Mouse (Mus musculus) heart, embryonic 12.5 days (tissue): ENCODE data around the gene Slc45a1. TPM values are rescaled to one million over a fixed set of nuclear protein-coding genes. Genes with fewer than 3 reads are reported as not detected.

Experiments used
- ATAC-seq: fragments of 200-750 bp; cut with Nextera tagmentation; 2 replicates; pipeline ENCODE4 v1.8.0; 2017; ENCODE audit warnings: moderate TSS enrichment, moderate library complexity; ENCODE audit not compliant: insufficient number of reproducible peaks, low FRiP score
- H3K27ac ChIP-seq: fragments of 300-500 bp; sonication (generic); 2 replicates; pipeline ENCODE4 v1.5.1; 2016; ENCODE audit warnings: mild to moderate bottlenecking, moderate library complexity; ENCODE audit not compliant: poor library complexity, severe bottlenecking
- H3K27me3 ChIP-seq: fragments of 300-500 bp; sonication (generic); replicated peaks from 2 replicates; pipeline ENCODE4 v1.6.1; 2016; ENCODE audit warnings: mild to moderate bottlenecking, moderate library complexity
- H3K36me3 ChIP-seq: fragments of 300-500 bp; sonication (generic); 2 replicates; pipeline ENCODE4 v1.6.1; 2016; ENCODE audit warnings: mild to moderate bottlenecking, moderate library complexity
- H3K4me1 ChIP-seq: fragments of 300-500 bp; sonication (generic); replicated peaks from 2 replicates; pipeline ENCODE4 v1.6.1; 2016; ENCODE audit warnings: mild to moderate bottlenecking
- H3K4me2 ChIP-seq: fragments of 300-500 bp; sonication (generic); 2 replicates; pipeline ENCODE4 v1.6.1; 2016; ENCODE audit warnings: mild to moderate bottlenecking, moderate library complexity
- H3K4me3 ChIP-seq: fragments of 300-500 bp; sonication (generic); 2 replicates; pipeline ENCODE4 v1.5.1; 2016; ENCODE audit warnings: mild to moderate bottlenecking
- H3K9ac ChIP-seq: fragments of 300-500 bp; sonication (generic); 2 replicates; pipeline ENCODE4 v1.6.1; 2016; ENCODE audit warnings: mild to moderate bottlenecking, moderate library complexity
- H3K9me3 ChIP-seq: fragments of 300-500 bp; sonication (generic); replicated peaks from 2 replicates; pipeline ENCODE4 v1.6.1; 2016; ENCODE audit warnings: mild to moderate bottlenecking, moderate library complexity
- WGBS: fragments of 180-500 bp; shearing (Covaris S2); methylation state at CpG from one replicate; pipeline ENCODE4 v1.1.7; 2016; 5-methylcytosine and 5-hydroxymethylcytosine counted together
- polyA plus RNA-seq: library from polyadenylated mRNA; unstranded; fragments of >200 nt; fragmentation: Nextera tagmentation; extraction: Ambion mirVana; gene quantifications from 2 replicates; pipeline ENCODE4 v1.2.1, GENCODE M21; 2016

Gene Slc45a1
- polyA plus RNA-seq, 1 experiment from 2014 or later = not detected

- Histone ChIP-seq H3K4me1 (0 out of 2 replicates have a peak, but pooled peaks cover 2% of the 10 kb centered on the region), H3K27ac (no peak overlapping the region), H3K36me3 (no peaks in the 10 kb centered on the region), H3K9me3 (peaks cover 3% of the 10 kb centered on the region; the same call in 1 of the 2 replicates), H3K4me3 (no peak overlapping the region), H3K4me2 (no peak overlapping the region), H3K27me3 (no peaks in the 10 kb centered on the region), H3K9ac (no peak overlapping the region)
- 36% methylated on average over 5 of the region's 5 CpGs for WGBS
- no peak for ATAC-seq
Observed at GRCm38 (mm10) chr4:150680373-150680772, 28.4 kb upstream of the Slc45a1 start.

GRCm38 (mm10) chr4:150678789-150679188 is 26.8 kb upstream of the Slc45a1 start:
- 92% methylated on average over 20 of the region's 20 CpGs for WGBS
- no peak for ATAC-seq
- Histone ChIP-seq H3K9ac (no peak overlapping the region), H3K9me3 (peaks cover 3% of the 10 kb centered on the region; the same call in 1 of the 2 replicates), H3K4me1 (no peaks in the 10 kb centered on the region), H3K4me3 (no peak overlapping the region), H3K27ac (no peak overlapping the region), H3K36me3 (no peaks in the 10 kb centered on the region), H3K27me3 (no peaks in the 10 kb centered on the region), H3K4me2 (no peak overlapping the region)

DNA sequence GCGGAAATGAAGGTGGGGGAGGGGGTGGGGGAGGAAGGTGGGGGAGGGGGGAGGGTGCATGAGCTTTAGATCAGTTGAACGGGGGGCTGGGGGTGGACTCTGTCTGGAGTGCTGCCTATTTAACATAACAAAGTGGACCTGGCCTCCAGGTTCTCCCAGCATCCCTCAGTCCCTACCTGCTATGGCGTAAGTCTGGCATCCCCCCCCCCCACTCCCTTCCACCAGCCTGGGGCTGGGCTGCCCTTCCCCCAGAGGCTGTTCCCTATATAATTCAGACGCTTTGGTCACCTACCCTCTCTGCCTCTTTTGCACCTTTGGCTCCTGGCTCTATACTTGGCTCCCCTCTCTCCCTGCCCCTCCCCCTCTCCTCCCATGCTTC is 25.9 kb upstream of the Slc45a1 start:
- no peak for ATAC-seq
- Histone ChIP-seq H3K9ac (no peak overlapping the region), H3K9me3 (peaks cover 3% of the 10 kb centered on the region; the same call in 1 of the 2 replicates), H3K27ac (no peak overlapping the region), H3K36me3 (no peaks in the 10 kb centered on the region), H3K4me3 (no peak overlapping the region), H3K27me3 (no peaks in the 10 kb centered on the region), H3K4me1 (no peaks in the 10 kb centered on the region), H3K4me2 (no peak overlapping the region)
- 28% methylated on average over 4 of the region's 4 CpGs for WGBS

GRCm38 (mm10) chr4:150677126-150677845 is 25.3 kb upstream of the Slc45a1 start:
- H3K9ac ChIP-seq = no peak overlapping the region
- no peaks in the 10 kb centered on the region for H3K27me3 ChIP-seq
- no peak for ATAC-seq
- no peaks in the 10 kb centered on the region for H3K4me1 ChIP-seq
- H3K4me3 ChIP-seq = no peak overlapping the region
- no peak overlapping the region for H3K27ac ChIP-seq
- 31% methylated on average over 10 of the region's 10 CpGs for WGBS
- H3K4me2 ChIP-seq = no peak overlapping the region
- peaks cover 3% of the 10 kb centered on the region; the same call in 1 of the 2 replicates for H3K9me3 ChIP-seq
- H3K36me3 ChIP-seq = no peaks in the 10 kb centered on the region

- Histone ChIP-seq H3K9ac (no peak overlapping the region), H3K4me3 (no peak overlapping the region), H3K4me2 (no peak overlapping the region), H3K9me3 (peaks cover 3% of the 10 kb centered on the region; the same call in 1 of the 2 replicates), H3K27ac (no peak overlapping the region), H3K27me3 (no peaks in the 10 kb centered on the region), H3K4me1 (no peaks in the 10 kb centered on the region), H3K36me3 (no peaks in the 10 kb centered on the region)
- 84% methylated on average over 13 of the region's 13 CpGs for WGBS
- ATAC-seq = no peak
Observed at GRCm38 (mm10) chr4:150676029-150676428, 24.1 kb upstream of the Slc45a1 start.

- 86% methylated on average over 10 of the region's 10 CpGs for WGBS
- Histone ChIP-seq H3K4me2 (no peak overlapping the region), H3K4me3 (no peak overlapping the region), H3K27ac (no peak overlapping the region), H3K4me1 (no peaks in the 10 kb centered on the region), H3K9ac (no peak overlapping the region), H3K36me3 (no peaks in the 10 kb centered on the region), H3K9me3 (peaks cover 3% of the 10 kb centered on the region; the same call in 1 of the 2 replicates), H3K27me3 (no peaks in the 10 kb centered on the region)
- no peak for ATAC-seq
Observed at GRCm38 (mm10) chr4:150675274-150675673, 23.3 kb upstream of the Slc45a1 start.

DNA sequence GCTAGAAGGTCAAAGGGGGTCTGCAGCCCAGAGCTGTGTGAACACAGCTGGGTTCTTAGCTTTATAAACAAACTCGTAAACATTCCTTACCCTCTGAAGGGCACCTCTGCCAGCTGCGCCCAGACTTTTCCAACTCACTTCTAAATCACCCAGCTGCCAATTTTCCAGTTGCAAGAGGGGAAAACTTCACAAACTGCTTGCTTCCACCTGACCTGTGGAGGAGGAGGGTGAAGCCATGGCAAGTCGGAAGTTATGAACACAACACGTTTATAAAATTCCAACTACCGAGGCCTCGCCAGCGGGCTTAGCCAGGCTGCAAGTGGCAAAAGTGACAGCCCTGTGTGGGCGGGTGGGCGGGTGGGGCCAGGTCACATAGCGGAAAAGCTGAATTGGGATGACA is 13.8 kb upstream of the Slc45a1 start:
- peaks cover 14% of the 10 kb centered on the region for H3K4me1 ChIP-seq
- no peak overlapping the region for H3K9ac ChIP-seq
- H3K9me3 ChIP-seq = peaks cover 3% of the 10 kb centered on the region; the same call in 1 of the 2 replicates
- no peaks in the 10 kb centered on the region; the same call in 1 of the 2 replicates for H3K27me3 ChIP-seq
- no peak for ATAC-seq
- H3K4me2 ChIP-seq = no peak overlapping the region
- 80% methylated on average over 10 of the region's 10 CpGs for WGBS
- no peak overlapping the region for H3K27ac ChIP-seq
- no peaks in the 10 kb centered on the region for H3K36me3 ChIP-seq
- no peak overlapping the region for H3K4me3 ChIP-seq

DNA sequence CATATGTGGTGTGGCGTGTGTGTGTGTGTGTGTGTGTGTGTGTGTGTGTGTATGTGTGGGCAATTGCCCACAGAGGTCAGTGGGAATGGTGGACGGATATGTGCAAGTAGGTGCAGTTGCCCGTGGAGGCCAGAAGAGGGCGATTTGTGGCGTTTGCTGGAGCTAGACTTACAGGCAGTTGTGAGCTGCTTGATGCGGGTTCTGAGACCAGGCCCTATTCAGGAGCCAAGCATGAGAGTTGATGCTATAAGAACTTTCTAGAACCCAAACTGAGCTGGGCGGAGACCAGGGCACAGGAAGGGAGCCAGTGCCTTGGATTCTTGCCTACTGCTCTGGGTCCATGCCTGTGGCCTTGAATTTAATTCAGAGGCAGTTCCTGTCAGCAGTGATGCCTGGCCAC is 12.8 kb upstream of the Slc45a1 start:
- no peak overlapping the region for H3K27ac ChIP-seq
- H3K27me3 ChIP-seq = no peaks in the 10 kb centered on the region; the same call in 1 of the 2 replicates
- 84% methylated on average over 7 of the region's 7 CpGs for WGBS

DNA sequence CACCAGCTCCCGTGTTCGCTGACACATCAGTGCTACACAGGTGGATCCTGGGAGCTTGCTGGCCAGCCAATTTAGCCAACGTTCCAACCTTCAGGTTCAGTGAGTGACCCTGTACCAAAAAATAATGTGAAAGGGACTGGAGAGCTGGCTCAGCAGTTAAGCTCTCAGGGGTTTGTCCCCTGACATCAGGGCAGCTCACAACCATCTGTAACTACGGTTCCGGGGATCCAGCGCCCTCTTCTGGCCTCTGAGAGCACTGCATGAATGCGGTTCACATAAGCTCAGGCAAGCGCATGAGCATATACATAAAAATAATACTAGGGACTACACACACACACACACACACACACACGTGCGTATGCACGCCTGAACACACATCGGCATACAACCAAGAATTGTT is 11.2 kb upstream of the Slc45a1 start:
- H3K4me3 ChIP-seq = no peak overlapping the region
- no peak overlapping the region for H3K9ac ChIP-seq
- 50% methylated on average over 12 of the region's 12 CpGs for WGBS
- H3K4me1 ChIP-seq = peaks cover 18% of the 10 kb centered on the region
- H3K4me2 ChIP-seq = no peak overlapping the region
- no peaks in the 10 kb centered on the region; the same call in 1 of the 2 replicates for H3K27me3 ChIP-seq
- no peaks in the 10 kb centered on the region for H3K36me3 ChIP-seq
- H3K27ac ChIP-seq = no peak overlapping the region
- H3K9me3 ChIP-seq = peaks cover 3% of the 10 kb centered on the region; the same call in 1 of the 2 replicates
- no peak for ATAC-seq

More for the DNA sequence above, 12.8 kb upstream of the Slc45a1 start:
- peaks cover 18% of the 10 kb centered on the region for H3K4me1 ChIP-seq
- no peak overlapping the region for H3K9ac ChIP-seq
- ATAC-seq = no peak
- no peaks in the 10 kb centered on the region for H3K36me3 ChIP-seq
- no peak overlapping the region for H3K4me2 ChIP-seq
- peaks cover 3% of the 10 kb centered on the region; the same call in 1 of the 2 replicates for H3K9me3 ChIP-seq
- H3K4me3 ChIP-seq = no peak overlapping the region

- peaks cover 18% of the 10 kb centered on the region for H3K4me1 ChIP-seq
- no peaks in the 10 kb centered on the region for H3K36me3 ChIP-seq
- H3K4me3 ChIP-seq = peak overlapping the region; percentile 39
- 7% methylated on average over 13 of the region's 13 CpGs for WGBS
- ATAC-seq = no peak
- H3K27ac ChIP-seq = no peak overlapping the region
- peak overlapping the region; percentile 74 for H3K4me2 ChIP-seq
- peak overlapping the region; percentile 65 for H3K9ac ChIP-seq
- H3K9me3 ChIP-seq = peaks cover 1% of the 10 kb centered on the region; the same call in 1 of the 2 replicates
- no peaks in the 10 kb centered on the region; the same call in 1 of the 2 replicates for H3K27me3 ChIP-seq
Observed at GRCm38 (mm10) chr4:150661886-150662285, 9.9 kb upstream of the Slc45a1 start.

- peaks cover 6% of the 10 kb centered on the region; the same call in 1 of the 2 replicates for H3K9me3 ChIP-seq
- no peak overlapping the region for H3K9ac ChIP-seq
- no peak overlapping the region for H3K4me3 ChIP-seq
- H3K4me2 ChIP-seq = no peak overlapping the region
- ATAC-seq = no peak
- H3K27ac ChIP-seq = no peak overlapping the region
- no peaks in the 10 kb centered on the region for H3K36me3 ChIP-seq
- H3K27me3 ChIP-seq = peaks cover 2% of the 10 kb centered on the region; the same call in 1 of the 2 replicates
- peaks cover 18% of the 10 kb centered on the region for H3K4me1 ChIP-seq
- 75% methylated on average over 9 of the region's 9 CpGs for WGBS
Observed at GRCm38 (mm10) chr4:150659926-150660610, 8.1 kb upstream of the Slc45a1 start.
